Mouse (Mus musculus) bone marrow macrophage, adult 2 months (primary cell): Measurements from ENCODE around the gene Spata46.

Source experiments
- CTCF ChIP-seq: IDR thresholded peaks from 2 replicates; pipeline ENCODE4 v1.5.1; 2012; ENCODE audit warnings: low read depth, mild to moderate bottlenecking, low read length, moderate library complexity
- POLR2A ChIP-seq: IDR thresholded peaks from 2 replicates; pipeline ENCODE4 v1.6.1; 2012; ENCODE audit warnings: mild to moderate bottlenecking, low read depth, low read length, borderline replicate concordance

DNA sequence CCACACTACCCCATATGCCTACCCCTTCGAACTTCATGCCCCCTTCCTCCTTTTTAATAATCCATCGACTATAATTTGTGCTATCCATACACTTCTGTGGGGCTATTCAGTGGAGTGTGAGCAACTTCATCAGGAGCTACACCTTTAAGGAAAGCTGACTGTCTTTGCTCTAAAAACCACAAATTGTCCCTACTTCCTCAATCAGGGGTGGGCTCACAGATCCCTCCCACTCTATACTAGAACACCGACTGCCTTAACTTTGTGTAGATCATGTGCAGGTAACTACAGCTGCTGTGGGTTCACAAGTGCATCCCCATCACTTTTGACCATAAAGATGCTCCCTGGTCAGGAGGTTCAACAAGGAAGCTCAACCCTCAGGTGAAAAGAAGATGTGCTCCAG is 31.3 kb downstream of the Spata46 start:
- no peak for TF ChIP-seq POLR2A
- no peak for TF ChIP-seq CTCF
